Mouse (Mus musculus): ENCODE data around the gene Usp37. TPM values are rescaled to one million over a fixed set of nuclear protein-coding genes. Genes with fewer than 3 reads are reported as not detected.

The Usp37 gene
- polyA plus RNA-seq, 1 experiment from 2014 or later: 44.2 TPM

MicroRNAs encoded within 50 kb of the gene (microRNA counts, 519-probe panel; counts per million panel counts)
- microRNA mmu-miR-26b: 3,055 counts per million, percentile 26 among the panel's probes with 10 or more counts

Small RNA genes lying within 50 kb of the gene (microRNA-seq; reads per million reads assigned to microRNA genes)
- gene Gm25035 (not detected), gene Mir26b (23,537 reads per million, percentile 98 among the genes with 10 or more reads in this experiment)

Other genes starting within 250 kb of the Usp37 start
- gene Tmbim1, start 238.7 kb downstream of the Usp37 start, polyA plus RNA-seq (2016; fragmentation: Nextera tagmentation; extraction: Ambion mirVana): 6.7 and 7.9 TPM in 2 replicates
- 0.60 and 1.1 TPM in 2 replicates for gene Catip, start 182.2 kb downstream of the Usp37 start, polyA plus RNA-seq (2016; fragmentation: Nextera tagmentation; extraction: Ambion mirVana)
- gene Slc11a1, start 169.1 kb downstream of the Usp37 start, polyA plus RNA-seq (2016; fragmentation: Nextera tagmentation; extraction: Ambion mirVana): 1.3 and 1.7 TPM in 2 replicates
- 33.1 and 33.3 TPM in 2 replicates for gene Ctdsp1, start 152.8 kb downstream of the Usp37 start, polyA plus RNA-seq (2016; fragmentation: Nextera tagmentation; extraction: Ambion mirVana)
- 0.29 and 0.32 TPM in 2 replicates for gene Vil1, start 134.9 kb downstream of the Usp37 start, polyA plus RNA-seq (2016; fragmentation: Nextera tagmentation; extraction: Ambion mirVana)
- 77.5 and 84.2 TPM in 2 replicates for gene Cnot9, start 38.2 kb downstream of the Usp37 start, polyA plus RNA-seq (2016; fragmentation: Nextera tagmentation; extraction: Ambion mirVana)
- gene Plcd4, start 1.4 kb downstream of the Usp37 start, polyA plus RNA-seq (2016; fragmentation: Nextera tagmentation; extraction: Ambion mirVana): 0.98 and 1.1 TPM in 2 replicates
- 10.6 and 10.8 TPM in 2 replicates for gene Zfp142, start 44.0 kb upstream of the Usp37 start, polyA plus RNA-seq (2016; fragmentation: Nextera tagmentation; extraction: Ambion mirVana)
- gene Bcs1l, start 44.0 kb upstream of the Usp37 start, polyA plus RNA-seq (2016; fragmentation: Nextera tagmentation; extraction: Ambion mirVana): 18.3 and 18.5 TPM in 2 replicates
- 30.7 and 33.0 TPM in 2 replicates for gene Rnf25, start 57.1 kb upstream of the Usp37 start, polyA plus RNA-seq (2016; fragmentation: Nextera tagmentation; extraction: Ambion mirVana)
- gene Stk36, start 57.2 kb upstream of the Usp37 start, polyA plus RNA-seq (2016; fragmentation: Nextera tagmentation; extraction: Ambion mirVana): 26.7 and 27.7 TPM in 2 replicates
- 48.6 and 53.0 TPM in 2 replicates for gene Ttll4, start 117.5 kb upstream of the Usp37 start, polyA plus RNA-seq (2016; fragmentation: Nextera tagmentation; extraction: Ambion mirVana)
- gene Cyp27a1, start 169.3 kb upstream of the Usp37 start, polyA plus RNA-seq (2016; fragmentation: Nextera tagmentation; extraction: Ambion mirVana): 3.0 and 3.3 TPM in 2 replicates
- gene Prkag3, start 204.9 kb upstream of the Usp37 start, polyA plus RNA-seq (2016; fragmentation: Nextera tagmentation; extraction: Ambion mirVana): not detected in 2 replicates
- gene Wnt6, start 227.6 kb upstream of the Usp37 start, polyA plus RNA-seq (2016; fragmentation: Nextera tagmentation; extraction: Ambion mirVana): 3.3 and 4.5 TPM in 2 replicates
- gene Wnt10a, start 247.2 kb upstream of the Usp37 start, polyA plus RNA-seq (2016; fragmentation: Nextera tagmentation; extraction: Ambion mirVana): 1.00 and 2.0 TPM in 2 replicates

Measured in forebrain, embryonic 12.5 days (tissue).